Mouse (Mus musculus) thymus, adult 2 months (tissue): Measurements from ENCODE around the gene Gm17455. TPM values are rescaled to one million over a fixed set of nuclear protein-coding genes. Genes with fewer than 3 reads are reported as not detected.

Experiments
- DNase-seq: peaks from one replicate; pipeline ENCODE4 v3.0.0; 2021
- H3K27ac ChIP-seq: fragments of 200-500 bp; 2 replicates; pipeline ENCODE4 v1.5.1; 2012; ENCODE audit warnings: low read length, control low read depth; ENCODE audit not compliant: control insufficient read depth, insufficient read depth
- H3K27me3 ChIP-seq: fragments of 200-500 bp; 2 replicates; pipeline ENCODE4 v1.6.1; 2012; ENCODE audit warnings: mild to moderate bottlenecking, low read length, moderate library complexity, mixed read lengths; ENCODE audit not compliant: control insufficient read depth, insufficient read depth
- H3K36me3 ChIP-seq: fragments of 200-500 bp; 2 replicates; pipeline ENCODE4 v1.6.1; 2012; ENCODE audit warnings: mild to moderate bottlenecking, low read length, moderate library complexity; ENCODE audit not compliant: control insufficient read depth, insufficient read depth
- H3K4me1 ChIP-seq: fragments of 200-500 bp; replicated peaks from 2 replicates; pipeline ENCODE4 v1.6.1; 2012; ENCODE audit warnings: low read length; ENCODE audit not compliant: control insufficient read depth, insufficient read depth
- H3K4me3 ChIP-seq: fragments of 200-500 bp; 2 replicates; pipeline ENCODE4 v1.5.1; 2012; ENCODE audit warnings: mild to moderate bottlenecking, low read length, control low read depth, moderate library complexity; ENCODE audit not compliant: control insufficient read depth, insufficient read depth
- CTCF ChIP-seq: fragments of 200-500 bp; IDR thresholded peaks from 2 replicates; pipeline ENCODE4 v1.5.1; 2012; ENCODE audit warnings: mild to moderate bottlenecking, control low read depth, low read length, moderate library complexity, borderline replicate concordance; ENCODE audit not compliant: control insufficient read depth, poor library complexity, insufficient read depth; ENCODE audit errors: extremely low read depth
- POLR2A ChIP-seq: fragments of 200-500 bp; IDR thresholded peaks from 2 replicates; pipeline ENCODE4 v1.6.1; 2012; ENCODE audit warnings: mild to moderate bottlenecking, low read length, control low read depth, moderate library complexity; ENCODE audit not compliant: control insufficient read depth, poor library complexity, insufficient read depth; ENCODE audit errors: extremely low read depth
- WGBS: fragments of 180-500 bp; shearing (Covaris S2); methylation state at CpG from one replicate; pipeline ENCODE4 v1.1.7; 2018; 5-methylcytosine and 5-hydroxymethylcytosine counted together
- polyA plus RNA-seq: library from polyadenylated mRNA; depleted of rRNA; stranded (reverse); fragments of >200 nt; gene quantifications from 2 replicates; pipeline ENCODE4 v1.2.3, GENCODE M21; 2012

Gene Gm17455
- polyA plus RNA-seq, 1 experiment, result 1.1 TPM

- no peaks in the 10 kb centered on the region for H3K36me3 ChIP-seq
- WGBS, result 62% methylated on average over 5 of the region's 5 CpGs
- no peak overlapping the region for H3K4me3 ChIP-seq
- no peaks in the 10 kb centered on the region for H3K27me3 ChIP-seq
- no peak overlapping the region for H3K27ac ChIP-seq
- DNase-seq, result no peak
- 0 out of 2 replicates have a peak, but pooled peaks cover 5% of the 10 kb centered on the region for H3K4me1 ChIP-seq
- no peak for TF ChIP-seq POLR2A
- peak; percentile 31; the same call in 1 of the 2 replicates for TF ChIP-seq CTCF
These were observed 12.3 kb downstream of the Gm17455 start for GRCm38 (mm10) chr10:60411794-60412193.

DNA sequence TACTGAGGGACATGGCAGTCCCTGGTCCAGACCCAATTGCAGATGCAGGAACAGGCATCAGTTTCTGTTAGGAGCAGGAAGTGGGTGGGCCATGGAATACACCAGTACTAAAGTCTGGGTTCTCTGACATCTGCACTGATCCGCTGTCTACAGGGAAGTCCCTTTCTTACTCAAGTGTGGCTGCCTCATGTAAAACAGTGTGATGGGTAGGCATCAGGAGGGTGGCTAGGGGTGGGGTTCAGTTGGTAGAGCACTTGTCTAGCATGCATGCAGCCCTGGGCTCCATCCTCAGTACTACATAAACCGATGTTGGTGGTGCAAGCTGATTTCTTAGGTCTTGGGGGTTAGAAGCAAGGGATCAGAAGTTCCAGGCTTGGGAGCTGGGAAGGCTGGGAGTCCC is 14.2 kb downstream of the Gm17455 start:
- Histone ChIP-seq H3K27ac (no peak overlapping the region), H3K27me3 (no peaks in the 10 kb centered on the region), H3K4me3 (no peak overlapping the region), H3K4me1 (0 out of 2 replicates have a peak, but pooled peaks cover 5% of the 10 kb centered on the region), H3K36me3 (no peaks in the 10 kb centered on the region)
- no peak for TF ChIP-seq POLR2A
- TF ChIP-seq CTCF, result no peak
- 75% methylated on average over 2 of the region's 2 CpGs for WGBS
- no peak for DNase-seq

DNA sequence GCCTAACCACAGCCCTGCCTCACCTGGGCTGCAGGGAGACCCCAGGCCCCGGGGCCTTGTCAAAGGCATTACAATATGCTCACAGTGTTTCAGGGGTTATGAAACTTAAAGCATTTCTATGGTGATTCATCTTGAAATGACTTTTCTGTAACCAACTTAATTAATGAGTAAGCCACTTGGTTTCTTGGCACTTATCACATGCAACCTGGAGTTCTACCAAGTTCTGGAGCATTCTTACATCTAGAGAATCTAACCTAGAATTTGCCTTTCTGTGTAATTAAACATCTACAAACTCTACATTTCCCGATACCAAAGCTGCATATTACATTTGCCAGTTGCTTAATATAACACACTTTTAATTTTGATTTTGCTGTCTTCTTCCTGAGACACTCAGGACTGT is 17.5 kb downstream of the Gm17455 start:
- DNase-seq, result no peak
- 59% methylated on average over 2 of the region's 2 CpGs for WGBS

DNA sequence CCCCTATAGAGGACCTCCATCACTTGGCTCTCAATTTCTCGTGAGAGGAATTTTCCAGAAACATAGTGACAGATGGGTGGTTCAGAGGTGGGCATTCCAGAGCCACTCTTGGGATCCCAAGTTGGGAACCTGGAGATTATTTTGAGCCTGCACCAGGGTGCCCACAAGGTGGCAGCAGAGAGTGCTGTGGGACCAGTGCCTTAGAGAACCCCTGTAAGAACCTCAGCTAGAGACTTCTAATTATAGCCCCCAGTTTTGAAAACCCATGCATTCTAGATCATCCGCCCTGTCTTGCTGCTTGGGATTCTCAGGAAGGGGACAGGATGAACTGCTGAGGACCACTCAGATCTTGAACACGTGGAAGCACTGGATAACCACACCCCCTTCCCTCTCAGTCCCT is 18.6 kb downstream of the Gm17455 start:
- peak; percentile 67 for DNase-seq
- H3K27ac ChIP-seq, result no peak overlapping the region
- H3K36me3 ChIP-seq, result no peaks in the 10 kb centered on the region
- no peaks in the 10 kb centered on the region for H3K27me3 ChIP-seq
- no peak overlapping the region for H3K4me3 ChIP-seq
- no peak for TF ChIP-seq POLR2A
- peak; percentile 84; the same call in 1 of the 2 replicates for TF ChIP-seq CTCF
- WGBS, result 19% methylated on average over 3 of the region's 3 CpGs
- H3K4me1 ChIP-seq, result no peaks in the 10 kb centered on the region; the same call in 1 of the 2 replicates

More for the DNA sequence above, 17.5 kb downstream of the Gm17455 start:
- Histone ChIP-seq H3K4me1 (no peaks in the 10 kb centered on the region), H3K36me3 (no peaks in the 10 kb centered on the region), H3K27ac (no peak overlapping the region), H3K27me3 (no peaks in the 10 kb centered on the region), H3K4me3 (no peak overlapping the region)
- TF ChIP-seq CTCF (no peak), POLR2A (no peak)

GRCm38 (mm10) chr10:60419624-60420023 is 20.1 kb downstream of the Gm17455 start:
- 61% methylated on average over 4 of the region's 4 CpGs for WGBS
- no peak overlapping the region for H3K27ac ChIP-seq
- no peak overlapping the region for H3K4me3 ChIP-seq
- no peaks in the 10 kb centered on the region for H3K36me3 ChIP-seq
- no peaks in the 10 kb centered on the region for H3K27me3 ChIP-seq
- TF ChIP-seq POLR2A (no peak), CTCF (peak; percentile 82)
- DNase-seq, result no peak
- H3K4me1 ChIP-seq, result no peaks in the 10 kb centered on the region; the same call in 1 of the 2 replicates

GRCm38 (mm10) chr10:60422756-60423155 is 23.2 kb downstream of the Gm17455 start:
- H3K27me3 ChIP-seq, result no peaks in the 10 kb centered on the region
- TF ChIP-seq CTCF (no peak), POLR2A (no peak)
- H3K27ac ChIP-seq, result no peak overlapping the region
- H3K4me3 ChIP-seq, result no peak overlapping the region
- no peaks in the 10 kb centered on the region; the same call in 1 of the 2 replicates for H3K4me1 ChIP-seq
- no peaks in the 10 kb centered on the region for H3K36me3 ChIP-seq
- 93% methylated on average over 7 of the region's 7 CpGs for WGBS
- DNase-seq, result no peak

- no peaks in the 10 kb centered on the region for H3K4me1 ChIP-seq
- no peak overlapping the region for H3K4me3 ChIP-seq
- H3K27me3 ChIP-seq, result no peaks in the 10 kb centered on the region
- TF ChIP-seq POLR2A (no peak), CTCF (no peak)
- no peaks in the 10 kb centered on the region for H3K36me3 ChIP-seq
- H3K27ac ChIP-seq, result no peak overlapping the region
- 86% methylated on average over 10 of the region's 10 CpGs for WGBS
- DNase-seq, result no peak
These were observed 30.5 kb downstream of the Gm17455 start for GRCm38 (mm10) chr10:60430001-60430400.
